Mouse (Mus musculus) macrophage (primary cell): ENCODE results near the gene Olfr354. TPM values are rescaled to one million over a fixed set of nuclear protein-coding genes. Genes with fewer than 3 reads are reported as not detected.

Experiments used
- H3K27ac ChIP-seq: fragments of 350-480 bp; formaldehyde crosslinking; 2 replicates; pipeline ENCODE4 v1.9.0; 2021
- H3K36me3 ChIP-seq: fragments of 350-480 bp; formaldehyde crosslinking; 2 replicates; pipeline ENCODE4 v1.9.0; 2021; ENCODE audit errors: inconsistent target
- H3K4me3 ChIP-seq: fragments of 350-480 bp; formaldehyde crosslinking; 2 replicates; pipeline ENCODE4 v1.9.0; 2021; ENCODE audit errors: inconsistent target
- H3K79me2 ChIP-seq: fragments of 350-480 bp; formaldehyde crosslinking; 2 replicates; pipeline ENCODE4 v1.9.0; 2021; ENCODE audit errors: inconsistent target
- WGBS: methylation state at CpG from one replicate; pipeline ENCODE4 v1.1.7; 2026; ENCODE audit warnings: inconsistent platforms; ENCODE audit not compliant: missing documents; 5-methylcytosine and 5-hydroxymethylcytosine counted together
- polyA plus RNA-seq: library from polyadenylated mRNA; stranded (reverse); fragments of 250-400 nt; gene quantifications from 3 replicates; pipeline ENCODE4 v1.2.4, GENCODE M21; 2018; ENCODE audit warnings: inconsistent platforms
- total RNA-seq, 78 experiments: library from RNA; depleted of rRNA; stranded (reverse); fragments of 250-400 nt; gene quantifications; 1 replicate in 9 of 78; 2 replicates in 24 of 78; 3 replicates in 43 of 78; 4 replicates in 2 of 78; pipeline ENCODE4 v1.2.4; 2018; ENCODE audit warnings: inconsistent platforms in 56 of 78

Gene Olfr354
- total RNA-seq (2018; cell fraction: chromatin; rRNA removed) = not detected
- total RNA-seq (2018; cell fraction: cytosol; rRNA removed) = not detected
- total RNA-seq (2018; cell fraction: nucleus; rRNA removed) = not detected
- polyA plus RNA-seq = not detected in 3 replicates

DNA sequence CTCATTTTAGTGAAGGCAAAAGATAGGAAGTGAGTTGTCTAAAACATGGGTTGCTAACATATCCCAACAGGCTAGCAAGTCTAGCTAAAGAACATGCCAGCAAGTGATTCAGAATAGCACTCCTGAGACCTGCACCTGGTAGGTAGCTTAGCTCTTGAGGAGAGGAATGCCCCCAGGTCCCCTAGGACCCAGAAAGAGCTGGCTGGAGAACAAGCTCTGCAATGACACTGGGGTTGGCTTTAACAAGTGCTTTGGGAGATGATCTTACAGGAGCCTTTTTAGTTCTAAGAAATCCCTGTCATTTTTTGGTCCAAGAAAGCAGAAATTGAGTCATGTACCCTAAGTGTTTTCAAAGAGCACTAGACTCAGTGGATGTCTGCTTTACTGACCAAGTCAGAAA lies at the start of gene Olfr354:
Gene Olfr354, plus strand, starts transcription at position 301 of the 400 bp plus-strand sequence.
- Histone ChIP-seq H3K36me3 (no peaks in the 10 kb centered on the region), H3K79me2 (no peaks in the 10 kb centered on the region), H3K4me3 (no peak within 1 kb of the TSS), H3K27ac (no peak within 1 kb of the TSS)

DNA sequence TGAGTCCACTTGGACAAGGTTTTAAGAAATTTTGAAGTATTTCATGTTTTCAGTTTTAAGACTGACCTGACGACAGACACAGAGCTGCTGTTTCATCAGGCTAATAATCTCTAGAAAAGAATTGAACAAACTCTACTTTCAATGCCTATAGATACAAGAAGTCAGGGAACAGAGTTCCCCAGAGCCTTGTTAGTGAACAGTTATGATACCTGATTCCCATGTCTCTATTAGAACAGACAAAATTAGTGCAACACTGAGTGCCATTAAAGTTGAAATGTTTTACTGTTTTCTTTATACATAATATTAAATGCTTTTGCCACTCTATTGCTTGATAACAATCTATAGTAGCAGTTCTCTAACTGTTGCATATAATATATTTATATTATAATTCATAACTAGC lies 42.9 kb upstream of the Olfr354 start, which contains the start of gene Olfr351:
Gene Olfr351, minus strand, starts transcription at position 101 of the 400 bp plus-strand sequence.
- H3K36me3 ChIP-seq = no peaks in the 10 kb centered on the region
- no peak within 1 kb of the TSS for H3K4me3 ChIP-seq
- 83% methylated on average over 1 of the region's 1 CpGs for WGBS
- no peaks in the 10 kb centered on the region for H3K79me2 ChIP-seq
- H3K27ac ChIP-seq = no peak within 1 kb of the TSS

DNA sequence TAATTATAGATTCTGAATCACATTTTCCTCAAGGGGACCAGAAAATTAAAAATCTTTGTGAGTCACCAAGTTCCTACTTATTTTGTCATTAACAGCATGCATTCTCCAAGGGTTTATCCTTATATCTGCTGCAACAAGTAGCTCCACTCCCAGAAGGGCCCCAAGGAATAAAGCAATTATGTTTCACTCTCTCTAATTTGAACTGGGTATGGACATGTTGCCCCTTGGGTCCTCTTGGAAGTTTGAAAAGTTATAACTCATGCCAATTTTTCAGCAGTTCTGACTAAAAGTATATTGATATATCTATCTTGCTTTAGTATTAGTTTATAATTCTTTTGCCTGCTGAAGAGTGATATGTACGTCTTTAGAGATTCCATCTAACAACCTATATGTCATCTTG lies 37.3 kb upstream of the Olfr354 start, which contains the start of gene Olfr352:
Gene Olfr352, plus strand, starts transcription at position 301 of the 400 bp plus-strand sequence.
- Histone ChIP-seq H3K36me3 (no peaks in the 10 kb centered on the region), H3K27ac (no peak within 1 kb of the TSS)
- 86% methylated on average over 1 of the region's 1 CpGs for WGBS

DNA sequence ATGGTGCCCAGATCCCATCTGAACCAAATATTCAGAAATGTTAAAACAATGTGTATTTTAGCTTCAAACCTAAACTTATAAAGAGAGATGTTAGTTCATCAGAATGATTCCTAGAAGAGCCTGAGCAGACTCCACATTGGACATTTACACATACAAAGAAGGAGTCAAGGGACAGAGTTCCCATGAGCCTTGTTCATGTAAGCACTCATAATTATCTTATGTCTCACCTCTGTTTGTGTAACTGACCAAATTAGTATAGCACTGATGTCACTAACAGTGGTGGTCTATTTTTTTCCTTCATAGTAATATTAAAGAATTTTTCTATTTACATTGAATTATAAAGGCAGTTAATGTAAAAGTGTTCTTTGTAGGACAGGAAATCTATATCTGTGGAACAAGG lies 12.6 kb upstream of the Olfr354 start, which contains the start of gene Olfr353:
Gene Olfr353, minus strand, starts transcription at position 101 of the 400 bp plus-strand sequence.
- no peak within 1 kb of the TSS for H3K27ac ChIP-seq
- no peak within 1 kb of the TSS for H3K4me3 ChIP-seq
- no peaks in the 10 kb centered on the region for H3K79me2 ChIP-seq
- no peaks in the 10 kb centered on the region for H3K36me3 ChIP-seq

More for the DNA sequence above, 37.3 kb upstream of the Olfr354 start, which contains the start of gene Olfr352:
- Histone ChIP-seq H3K79me2 (no peaks in the 10 kb centered on the region), H3K4me3 (no peak within 1 kb of the TSS)

DNA sequence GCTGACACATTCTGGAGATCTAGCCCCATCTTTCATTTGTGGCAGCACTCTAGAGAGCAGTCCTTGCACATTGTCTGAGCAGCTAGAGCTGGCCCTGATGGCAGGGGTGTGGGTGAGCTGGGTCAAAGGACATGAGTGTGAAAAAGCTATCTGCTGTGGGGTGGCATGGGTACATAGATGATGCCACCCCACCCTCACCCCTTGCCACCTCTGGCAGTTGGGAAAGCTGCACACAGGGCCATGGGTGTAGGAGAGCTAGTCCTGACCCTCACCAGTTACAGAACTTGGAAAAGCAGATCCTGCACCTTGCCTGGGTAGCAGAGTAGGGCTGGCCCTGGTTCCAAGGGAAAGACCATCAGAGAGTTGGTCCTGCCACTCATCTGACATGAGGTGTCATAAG lies 8.4 kb upstream of the Olfr354 start:
- H3K4me3 ChIP-seq = no peak overlapping the region
- H3K79me2 ChIP-seq = no peaks in the 10 kb centered on the region
- H3K36me3 ChIP-seq = no peaks in the 10 kb centered on the region
- H3K27ac ChIP-seq = no peak overlapping the region

DNA sequence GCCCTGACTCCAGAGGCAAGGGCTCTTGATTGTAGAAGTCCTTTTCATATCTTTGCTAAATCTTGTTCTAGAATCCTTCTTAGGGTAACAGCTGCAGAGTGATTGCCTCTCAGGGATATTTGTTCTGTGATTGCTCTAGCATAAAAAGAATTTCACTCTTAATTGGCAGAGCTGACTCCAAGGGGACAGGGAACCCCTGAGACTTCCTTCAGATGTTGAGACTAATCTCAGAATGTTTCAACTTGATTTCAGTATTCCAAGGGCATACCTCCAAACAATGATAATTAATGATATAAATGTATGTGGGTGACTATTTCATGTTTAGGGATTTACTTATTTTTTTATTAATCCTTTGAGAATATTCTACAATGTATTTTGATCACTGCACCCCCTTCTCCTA lies 23.3 kb downstream of the Olfr354 start, which contains the start of gene Olfr355:
Gene Olfr355, minus strand, starts transcription at position 101 of the 400 bp plus-strand sequence.
- no peak within 1 kb of the TSS for H3K4me3 ChIP-seq
- no peaks in the 10 kb centered on the region for H3K79me2 ChIP-seq
- H3K27ac ChIP-seq = no peak within 1 kb of the TSS
- H3K36me3 ChIP-seq = no peaks in the 10 kb centered on the region

DNA sequence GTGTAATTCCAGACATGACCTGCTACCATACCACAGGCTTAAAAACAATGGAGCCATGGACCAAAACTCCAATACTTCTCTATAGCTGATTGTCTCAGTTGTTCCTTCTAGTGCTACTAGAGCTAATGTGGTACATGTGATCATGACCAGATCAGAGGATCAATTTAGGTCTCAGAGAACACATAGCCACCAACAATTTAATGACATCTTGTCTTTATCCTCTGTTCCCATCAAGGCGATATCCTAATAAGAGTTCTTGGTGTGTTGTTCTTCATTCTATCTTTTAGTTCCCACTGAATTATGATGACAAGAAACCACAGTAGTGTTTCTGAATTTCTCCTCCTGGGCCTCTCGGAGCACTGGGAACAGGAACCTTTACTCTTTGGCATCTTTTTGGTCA lies 31.3 kb downstream of the Olfr354 start, which contains the start of gene Olfr356:
Gene Olfr356, plus strand, starts transcription at position 301 of the 400 bp plus-strand sequence.
- Histone ChIP-seq H3K79me2 (no peaks in the 10 kb centered on the region), H3K4me3 (no peak within 1 kb of the TSS), H3K36me3 (no peaks in the 10 kb centered on the region), H3K27ac (no peak within 1 kb of the TSS)
- 88% methylated on average over 2 of the region's 2 CpGs for WGBS

Other genes starting within 250 kb of the Olfr354 start
- gene Olfr346, start 219.9 kb upstream of the Olfr354 start, polyA plus RNA-seq = not detected in 3 replicates
- not detected in 3 replicates for gene Olfr347, start 173.8 kb upstream of the Olfr354 start, polyA plus RNA-seq
- not detected in 3 replicates for gene Olfr348, start 121.4 kb upstream of the Olfr354 start, polyA plus RNA-seq
- not detected in 3 replicates for gene Olfr50, start 115.1 kb upstream of the Olfr354 start, polyA plus RNA-seq
- gene Olfr3, start 88.6 kb upstream of the Olfr354 start, polyA plus RNA-seq = not detected in 3 replicates
- gene Olfr350, start 59.4 kb upstream of the Olfr354 start, polyA plus RNA-seq = not detected in 3 replicates
- not detected in 3 replicates for gene Olfr351, start 43.0 kb upstream of the Olfr354 start, polyA plus RNA-seq
- gene Olfr352, start 37.2 kb upstream of the Olfr354 start, polyA plus RNA-seq = not detected in 3 replicates
- gene Olfr353, start 12.7 kb upstream of the Olfr354 start, polyA plus RNA-seq = not detected in 3 replicates
- not detected in 3 replicates for gene Olfr355, start 23.2 kb downstream of the Olfr354 start, polyA plus RNA-seq
- gene Olfr356, start 31.4 kb downstream of the Olfr354 start, polyA plus RNA-seq = not detected in 3 replicates
- gene Olfr357, start 88.1 kb downstream of the Olfr354 start, polyA plus RNA-seq = not detected in 3 replicates
- not detected in 3 replicates for gene Olfr358, start 103.7 kb downstream of the Olfr354 start, polyA plus RNA-seq
- gene Olfr360, start 160.1 kb downstream of the Olfr354 start, polyA plus RNA-seq = not detected in 3 replicates
- gene Olfr361, start 183.6 kb downstream of the Olfr354 start, polyA plus RNA-seq = not detected in 3 replicates
- gene Olfr362, start 212.2 kb downstream of the Olfr354 start, polyA plus RNA-seq = not detected in 3 replicates
- gene Olfr364-ps1, start 233.6 kb downstream of the Olfr354 start, polyA plus RNA-seq = not detected in 3 replicates